Mouse (Mus musculus): ENCODE measurements around the gene Mrps27. TPM values are rescaled to one million over a fixed set of nuclear protein-coding genes. Genes with fewer than 3 reads are reported as not detected.

The Mrps27 gene
- total and polyA plus RNA-seq, 3 experiments: 32.6 to 64.8 (median 46.8) TPM

- Histone ChIP-seq H3K36me3 (replicated peaks in 1 of 2; ENCODE audit: control insufficient read depth in 1 of 2, insufficient read depth in 1 of 2, low read length in 1 of 2) (no peaks in the 10 kb centered on the region), H3K9me3 (replicated peaks; ENCODE audit: low read length) (no peaks in the 10 kb centered on the region), H3K4me2 (ENCODE audit: insufficient read depth, low read depth, poor library complexity, severe bottlenecking) (no peak overlapping the region), H3K4me1 (ENCODE audit: control insufficient read depth in 1 of 2, insufficient read depth in 2 of 2) (peaks cover 0 to 9% of the 10 kb centered on the region in 2 experiments; a peak in 1 of 4 replicates), H3K27ac (ENCODE audit: insufficient read depth, low read depth) (no peak overlapping the region), H3K9ac (ENCODE audit: insufficient read depth, low read depth) (no peak overlapping the region), H3K4me3 (replicated peaks in 1 of 3; ENCODE audit: low read depth in 2 of 3, low read length in 2 of 3, poor library complexity in 1 of 3) (no peak overlapping the region), H3K27me3 (replicated peaks) (no peaks in the 10 kb centered on the region), H3K79me2 (replicated peaks; ENCODE audit: control insufficient read depth, extremely low read depth, insufficient read depth, poor library complexity, severe bottlenecking) (no peaks in the 10 kb centered on the region)
- no peak for TF ChIP-seq USF2 (conservative IDR thresholded peaks at IDR 0.05; ENCODE audit: low read depth, low read length)
- TF ChIP-seq E2F4 (IDR thresholded peaks at IDR 0.05; ENCODE audit: insufficient replicate concordance, low read depth, low read length): no peak
- TF ChIP-seq MAX (IDR thresholded peaks at IDR 0.05; ENCODE audit: low read length): no peak
- no peak for TF ChIP-seq KAT2A (IDR thresholded peaks at IDR 0.05; ENCODE audit: insufficient replicate concordance, low read length)
- no peak for TF ChIP-seq EP300 (IDR thresholded peaks at IDR 0.05; ENCODE audit: low read length)
- TF ChIP-seq HCFC1 (IDR thresholded peaks at IDR 0.05; ENCODE audit: low read depth, low read length): no peak
- TF ChIP-seq PAX5 (IDR thresholded peaks at IDR 0.05; ENCODE audit: low read length): no peak
- TF ChIP-seq MAZ (IDR thresholded peaks at IDR 0.05; ENCODE audit: low read depth, low read length): no peak
- TF ChIP-seq SIN3A (IDR thresholded peaks at IDR 0.05; ENCODE audit: low read length): no peak
- no peak for TF ChIP-seq TCF12 (IDR thresholded peaks at IDR 0.05; ENCODE audit: low read depth, low read length)
- TF ChIP-seq JUND (conservative IDR thresholded peaks at IDR 0.05; ENCODE audit: low read depth, low read length): no peak
- TF ChIP-seq TBP (conservative IDR thresholded peaks at IDR 0.05; ENCODE audit: low read depth, low read length): no peak
- no peak for TF ChIP-seq CHD1 (IDR thresholded peaks at IDR 0.05; ENCODE audit: low read depth, low read length)
- TF ChIP-seq BHLHE40 (IDR thresholded peaks at IDR 0.05; ENCODE audit: low read depth, low read length): no peak
- dilution Hi-C loops (cut with MboI; ENCODE audit: extremely low pct_ligation_motif_present, extremely low pct_unique_long_range_greater_than_20kb, low sequenced_read_pairs) (no loop called here), in situ Hi-C loops (cut with MboI; ENCODE audit: low pct_ligation_motif_present, low pct_unique_long_range_greater_than_20kb, low sequenced_read_pairs) (no loop called here)
- no peak for DNase-seq (ENCODE audit: extremely low read depth)
Observed at GRCm38 (mm10) chr13:99441700-99442433, 97.3 kb downstream of the Mrps27 start.

GRCm38 (mm10) chr13:99442434-99443249, 98.1 kb downstream of the Mrps27 start:
- Histone ChIP-seq H3K36me3 (replicated peaks in 1 of 2; ENCODE audit: control insufficient read depth in 1 of 2, insufficient read depth in 1 of 2, low read length in 1 of 2) (no peaks in the 10 kb centered on the region), H3K4me3 (replicated peaks in 1 of 3; ENCODE audit: low read depth in 2 of 3, low read length in 2 of 3, poor library complexity in 1 of 3) (no peak overlapping the region), H3K4me1 (ENCODE audit: control insufficient read depth in 1 of 2, insufficient read depth in 2 of 2) (peaks cover 0 to 9% of the 10 kb centered on the region in 2 experiments; a peak in 1 of 4 replicates), H3K79me2 (replicated peaks; ENCODE audit: control insufficient read depth, extremely low read depth, insufficient read depth, poor library complexity, severe bottlenecking) (no peaks in the 10 kb centered on the region), H3K27me3 (replicated peaks) (peaks cover 2% of the 10 kb centered on the region), H3K4me2 (ENCODE audit: insufficient read depth, low read depth, poor library complexity, severe bottlenecking) (peak overlapping the region; percentile 22; the same call in 1 of the 2 replicates), H3K27ac (ENCODE audit: insufficient read depth, low read depth) (no peak overlapping the region), H3K9ac (ENCODE audit: insufficient read depth, low read depth) (no peak overlapping the region), H3K9me3 (replicated peaks; ENCODE audit: low read length) (no peaks in the 10 kb centered on the region)
- no peak for DNase-seq (ENCODE audit: extremely low read depth)
- TF ChIP-seq RCOR1 (conservative IDR thresholded peaks at IDR 0.05; ENCODE audit: low read depth, low read length): no peak
- no peak for TF ChIP-seq USF1 (IDR thresholded peaks at IDR 0.05; ENCODE audit: low read depth, low read length)
- TF ChIP-seq MAFK (IDR thresholded peaks at IDR 0.05; ENCODE audit: insufficient replicate concordance, low read length): no peak
- TF ChIP-seq USF2 (conservative IDR thresholded peaks at IDR 0.05; ENCODE audit: low read depth, low read length): no peak
- TF ChIP-seq JUND (conservative IDR thresholded peaks at IDR 0.05; ENCODE audit: low read depth, low read length): no peak
- TF ChIP-seq TCF12 (IDR thresholded peaks at IDR 0.05; ENCODE audit: low read depth, low read length): no peak
- no peak for TF ChIP-seq RAD21 (IDR thresholded peaks at IDR 0.05; ENCODE audit: low read depth, low read length)
- no peak for TF ChIP-seq NRF1 (IDR thresholded peaks at IDR 0.05; ENCODE audit: low read depth, low read length)
- TF ChIP-seq MEF2A (IDR thresholded peaks at IDR 0.05; ENCODE audit: borderline replicate concordance, low read depth, low read length): no peak
- in situ Hi-C loops (cut with MboI; ENCODE audit: low pct_ligation_motif_present, low pct_unique_long_range_greater_than_20kb, low sequenced_read_pairs) (no loop called here), dilution Hi-C loops (cut with MboI; ENCODE audit: extremely low pct_ligation_motif_present, extremely low pct_unique_long_range_greater_than_20kb, low sequenced_read_pairs) (no loop called here)
